Mouse (Mus musculus) liver, embryonic 14.5 days (tissue): ENCODE results near the gene Krt84. TPM values are rescaled to one million over a fixed set of nuclear protein-coding genes. Genes with fewer than 3 reads are reported as not detected.

Source experiments
- ATAC-seq: fragments of 200-750 bp; cut with Nextera tagmentation; 2 replicates; pipeline ENCODE4 v1.8.0; 2017; ENCODE audit warnings: moderate number of reproducible peaks, mild to moderate bottlenecking, moderate library complexity; ENCODE audit not compliant: insufficient read depth
- DNase-seq, 3 experiments: peaks; one replicate each; pipeline ENCODE4 v3.0.0-alpha.2; 2012 to 2013; ENCODE audit warnings: low read depth in 3 of 3, low spot score in 3 of 3
- H3K27ac ChIP-seq: fragments of 300-500 bp; sonication (generic); 2 replicates; pipeline ENCODE4 v1.5.1; 2014; ENCODE audit warnings: moderate library complexity, mild to moderate bottlenecking, control low read depth, inconsistent platforms
- H3K27me3 ChIP-seq: fragments of 300-500 bp; sonication (generic); 2 replicates; pipeline ENCODE4 v1.6.1; 2014; ENCODE audit warnings: mild to moderate bottlenecking, low read length, moderate library complexity; ENCODE audit not compliant: control insufficient read depth, insufficient read depth
- H3K36me3 ChIP-seq: fragments of 300-500 bp; sonication (generic); replicated peaks from 2 replicates; pipeline ENCODE4 v1.6.1; 2014; ENCODE audit warnings: low read depth; ENCODE audit not compliant: control insufficient read depth, insufficient read depth
- H3K4me1 ChIP-seq, 2 experiments: fragments of 200-500 bp in 1 of 2; fragments of 300-500 bp in 1 of 2; sonication (generic) in 1 of 2; replicated peaks; 2 replicates each; pipeline ENCODE4 v1.6.1; 2012 to 2014; ENCODE audit warnings: antibody characterized with exemption in 1 of 2, inconsistent platforms in 1 of 2, low read length in 1 of 2; ENCODE audit not compliant: control insufficient read depth in 2 of 2, insufficient read depth in 2 of 2
- H3K4me2 ChIP-seq: fragments of 300-500 bp; sonication (generic); 2 replicates; pipeline ENCODE4 v1.6.1; 2014; ENCODE audit warnings: low read depth, mild to moderate bottlenecking, control low read depth, moderate library complexity
- H3K4me3 ChIP-seq, 2 experiments: fragments of 200-500 bp in 1 of 2; fragments of 300-500 bp in 1 of 2; sonication (generic) in 1 of 2; 2 replicates each; pipeline ENCODE4 v1.5.1; 2012 to 2014; ENCODE audit warnings: low read depth in 2 of 2, low read length in 2 of 2, mild to moderate bottlenecking in 2 of 2, control low read depth in 1 of 2, inconsistent platforms in 1 of 2, moderate library complexity in 1 of 2; ENCODE audit not compliant: insufficient read depth in 1 of 2
- H3K9ac ChIP-seq: fragments of 300-500 bp; sonication (generic); replicated peaks from 2 replicates; pipeline ENCODE4 v1.6.1; 2014; ENCODE audit warnings: mild to moderate bottlenecking, control low read depth, moderate library complexity
- H3K9me3 ChIP-seq: fragments of 300-500 bp; sonication (generic); 2 replicates; pipeline ENCODE4 v1.6.1; 2016; ENCODE audit warnings: low read length, mixed read lengths; ENCODE audit not compliant: control insufficient read depth
- CTCF ChIP-seq: IDR thresholded peaks from 2 replicates; pipeline ENCODE4 v1.5.1; 2016; ENCODE audit warnings: antibody characterized with exemption, low read depth, control low read depth
- EP300 ChIP-seq: IDR thresholded peaks from 2 replicates; pipeline ENCODE4 v1.6.1; 2016; ENCODE audit warnings: antibody characterized with exemption, low read depth
- WGBS: fragments of 180-500 bp; shearing (Covaris S2); extraction: QIAGEN DNeasy Blood & Tissue Kit; methylation state at CpG from one replicate; pipeline ENCODE4 v1.1.7; 2014; ENCODE audit not compliant: insufficient replicate concordance; 5-methylcytosine and 5-hydroxymethylcytosine counted together
- polyA plus RNA-seq, 2 experiments: library from polyadenylated mRNA; depleted of rRNA in 1 of 2; stranded (reverse) in 1 of 2; unstranded in 1 of 2; fragments of >200 nt; fragmentation: Nextera tagmentation in 1 of 2; extraction: Ambion mirVana in 1 of 2; gene quantifications; 2 replicates each; pipeline versions ENCODE4 v1.2.1 to v1.2.3; 2012 to 2014

The Krt84 gene
- polyA plus RNA-seq, 2 experiments = not detected

- TF ChIP-seq EP300 (no peak), CTCF (no peak)
- Histone ChIP-seq H3K27me3 (no peaks in the 10 kb centered on the region), H3K4me3 (no peak within 1 kb of the TSS), H3K4me2 (no peak within 1 kb of the TSS), H3K9ac (no peak within 1 kb of the TSS), H3K4me1 (no peaks in the 10 kb centered on the region), H3K36me3 (no peaks in the 10 kb centered on the region), H3K27ac (no peak within 1 kb of the TSS), H3K9me3 (no peaks in the 10 kb centered on the region)
- 45% methylated on average over 5 of the region's 5 CpGs for WGBS
- ATAC-seq (no peak), DNase-seq (no peak)
Observed at GRCm38 (mm10) chr15:101562850-101563249, 30.2 kb upstream of the Krt84 start, which contains the start of gene Krt90. Gene Krt90 (minus strand): TSS chr15:101562950.

GRCm38 (mm10) chr15:101558034-101558646 is 25.5 kb upstream of the Krt84 start:
- Histone ChIP-seq H3K4me2 (no peak overlapping the region), H3K9me3 (no peaks in the 10 kb centered on the region), H3K4me3 (no peak overlapping the region), H3K36me3 (no peaks in the 10 kb centered on the region), H3K4me1 (no peaks in the 10 kb centered on the region), H3K27me3 (no peaks in the 10 kb centered on the region), H3K27ac (no peak overlapping the region), H3K9ac (no peak overlapping the region)
- no peak for ATAC-seq
- WGBS = 13% methylated on average over 7 of the region's 7 CpGs
- TF ChIP-seq CTCF (no peak), EP300 (no peak)
- no peak for DNase-seq

- Histone ChIP-seq H3K27ac (no peak overlapping the region), H3K4me2 (no peak overlapping the region), H3K4me3 (no peak overlapping the region), H3K4me1 (no peaks in the 10 kb centered on the region), H3K9me3 (no peaks in the 10 kb centered on the region), H3K27me3 (no peaks in the 10 kb centered on the region), H3K9ac (no peak overlapping the region), H3K36me3 (no peaks in the 10 kb centered on the region)
- under 1% methylated on average over 11 of the region's 11 CpGs for WGBS
- DNase-seq (no peak), ATAC-seq (no peak)
- TF ChIP-seq EP300 = no peak
- no peak for TF ChIP-seq CTCF
Observed at GRCm38 (mm10) chr15:101553169-101553568, 20.5 kb upstream of the Krt84 start.

- WGBS = 65% methylated on average over 8 of the region's 8 CpGs
- Histone ChIP-seq H3K4me2 (no peak overlapping the region), H3K27me3 (no peaks in the 10 kb centered on the region), H3K9ac (no peak overlapping the region), H3K4me3 (no peak overlapping the region), H3K9me3 (no peaks in the 10 kb centered on the region), H3K36me3 (no peaks in the 10 kb centered on the region), H3K4me1 (no peaks in the 10 kb centered on the region), H3K27ac (no peak overlapping the region)
- TF ChIP-seq EP300 (no peak), CTCF (no peak)
- DNase-seq (no peak), ATAC-seq (no peak)
Observed at GRCm38 (mm10) chr15:101552188-101552587, 19.6 kb upstream of the Krt84 start.

GRCm38 (mm10) chr15:101550567-101550966 is 17.9 kb upstream of the Krt84 start, which contains the start of gene Krt82:
Gene Krt82 (minus strand): TSS chr15:101550667.
- DNase-seq (no peak), ATAC-seq (no peak)
- TF ChIP-seq EP300 (no peak), CTCF (no peak)
- Histone ChIP-seq H3K4me1 (no peaks in the 10 kb centered on the region), H3K4me3 (no peak within 1 kb of the TSS), H3K9ac (no peak within 1 kb of the TSS), H3K36me3 (no peaks in the 10 kb centered on the region), H3K27ac (no peak within 1 kb of the TSS), H3K9me3 (no peaks in the 10 kb centered on the region), H3K4me2 (no peak within 1 kb of the TSS), H3K27me3 (no peaks in the 10 kb centered on the region)
- 70% methylated on average over 7 of the region's 7 CpGs for WGBS
